Mouse (Mus musculus) cerebellum, postnatal 4 days (tissue): ENCODE measurements around the gene Cntnap2.

ENCODE experiments used
- DNase-seq, 2 experiments: peaks; one replicate each; pipeline ENCODE4 v3.0.0; 2022; ENCODE audit warnings: low spot score in 2 of 2, mixed read lengths in 1 of 2

Gene Cntnap2

GRCm38 (mm10) chr6:47294433-47294832 is 2235.3 kb downstream of the Cntnap2 start:
- DNase-seq, result no peak

DNA sequence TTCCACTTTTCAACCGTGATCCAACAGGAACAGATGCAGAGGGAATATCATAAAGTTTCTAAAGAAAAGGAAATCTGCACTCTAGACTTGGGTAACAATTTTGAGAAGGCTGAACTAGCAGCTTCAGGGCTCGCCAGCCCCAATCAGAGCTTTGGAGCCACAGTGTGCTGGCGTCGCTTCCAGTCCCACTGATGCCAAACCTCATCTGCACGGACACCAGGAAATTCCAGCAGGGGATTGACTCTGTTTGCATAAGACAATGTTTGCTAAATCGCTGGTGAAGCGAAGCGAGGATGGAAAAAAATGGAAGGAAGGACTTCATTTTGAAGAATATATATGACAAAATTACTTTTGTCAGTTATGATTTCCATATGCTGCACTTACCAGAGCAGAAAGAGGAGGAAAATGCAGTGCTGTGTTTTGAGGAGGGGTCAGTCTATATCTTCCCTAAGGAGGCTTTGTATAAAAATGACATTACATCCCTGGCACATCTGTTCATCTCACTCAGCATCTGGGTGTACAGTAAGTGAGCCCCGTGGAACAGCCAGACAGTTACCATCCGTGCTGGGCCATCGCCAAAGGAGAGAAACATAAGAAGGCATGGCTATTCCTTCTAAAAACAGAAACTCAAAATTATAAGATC is 2245.8 kb downstream of the Cntnap2 start:
- DNase-seq, result no peak

GRCm38 (mm10) chr6:47306065-47306798 is 2247.1 kb downstream of the Cntnap2 start:
- DNase-seq, result no peak

- no peak for DNase-seq
Measured at GRCm38 (mm10) chr6:47306954-47307353, 2247.8 kb downstream of the Cntnap2 start.

- DNase-seq, result no peak
Measured at GRCm38 (mm10) chr6:47314507-47315334, 2255.6 kb downstream of the Cntnap2 start.

DNA sequence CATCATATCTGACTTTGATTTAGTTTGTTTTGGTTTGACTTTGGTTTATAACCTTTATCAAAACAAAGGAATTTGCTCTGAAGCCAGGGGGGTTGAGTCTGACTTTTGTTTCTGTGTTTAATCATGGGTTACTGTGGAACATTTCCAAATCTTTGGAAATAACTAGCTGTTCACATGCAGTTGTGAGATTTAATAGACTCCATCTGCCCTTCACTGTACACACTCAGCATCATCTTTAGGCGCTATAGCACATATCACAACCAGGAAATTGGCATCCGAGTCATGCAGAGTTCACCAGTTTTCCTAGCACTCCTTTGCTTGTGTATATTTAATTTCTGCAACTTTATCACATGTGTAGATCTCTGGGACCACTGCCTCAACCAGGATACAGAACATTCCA is 2256.3 kb downstream of the Cntnap2 start:
- no peak for DNase-seq

DNA sequence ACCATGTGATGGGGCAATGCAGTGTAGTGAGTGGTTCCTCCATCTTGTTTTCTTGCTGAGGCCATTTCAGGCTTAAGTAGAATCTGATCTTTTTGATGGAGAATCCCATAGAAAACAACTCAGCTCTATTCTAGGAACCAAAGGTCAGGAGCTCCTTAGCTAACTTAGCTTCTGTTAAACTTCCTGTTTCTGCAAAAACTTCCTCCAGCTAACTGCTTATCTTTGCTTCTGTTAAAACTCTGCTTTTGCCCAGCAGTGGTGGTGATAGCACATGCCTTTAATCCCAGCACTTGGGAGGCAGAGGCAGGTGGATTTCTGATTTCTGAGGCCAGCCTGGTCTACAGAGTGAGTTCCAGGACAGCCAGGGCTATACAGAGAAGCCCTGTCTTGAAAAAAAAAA is 2258.1 kb downstream of the Cntnap2 start:
- no peak for DNase-seq

- no peak for DNase-seq
Measured at GRCm38 (mm10) chr6:47318705-47319104, 2259.5 kb downstream of the Cntnap2 start.

DNA sequence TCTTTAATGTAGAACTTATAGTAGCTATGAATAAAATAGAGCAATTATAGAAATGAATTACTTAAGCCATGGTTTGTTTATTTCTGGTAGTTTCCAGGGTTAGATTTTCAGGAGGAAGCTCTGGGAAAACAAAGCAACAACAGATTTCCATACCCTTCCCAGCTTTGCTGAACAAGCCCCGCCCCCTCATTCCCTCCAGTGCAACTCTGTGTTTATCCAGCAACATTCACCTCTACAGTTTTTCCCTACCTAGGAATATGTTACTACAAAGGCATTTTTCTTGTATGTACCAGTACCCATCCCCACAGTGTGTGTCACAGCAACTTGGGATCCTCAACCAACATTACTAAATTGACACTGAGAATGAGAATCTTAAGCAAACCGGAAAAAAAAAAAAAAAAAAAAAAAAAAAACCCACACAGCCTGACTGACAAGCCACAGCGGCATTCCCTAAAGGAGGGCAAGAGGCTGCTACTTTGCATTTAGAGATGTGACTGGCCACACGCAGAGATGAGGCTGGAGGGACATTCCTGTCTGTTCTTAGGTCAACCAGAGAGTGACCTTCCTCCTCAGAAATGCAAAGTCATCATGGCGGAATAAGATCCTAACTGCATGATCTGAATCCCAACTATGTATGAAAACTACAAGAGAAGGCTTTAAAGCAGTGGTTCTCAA is 2260.3 kb downstream of the Cntnap2 start:
- DNase-seq, result no peak

- DNase-seq, result no peak
Measured at GRCm38 (mm10) chr6:47323169-47323835, 2264.1 kb downstream of the Cntnap2 start.

DNA sequence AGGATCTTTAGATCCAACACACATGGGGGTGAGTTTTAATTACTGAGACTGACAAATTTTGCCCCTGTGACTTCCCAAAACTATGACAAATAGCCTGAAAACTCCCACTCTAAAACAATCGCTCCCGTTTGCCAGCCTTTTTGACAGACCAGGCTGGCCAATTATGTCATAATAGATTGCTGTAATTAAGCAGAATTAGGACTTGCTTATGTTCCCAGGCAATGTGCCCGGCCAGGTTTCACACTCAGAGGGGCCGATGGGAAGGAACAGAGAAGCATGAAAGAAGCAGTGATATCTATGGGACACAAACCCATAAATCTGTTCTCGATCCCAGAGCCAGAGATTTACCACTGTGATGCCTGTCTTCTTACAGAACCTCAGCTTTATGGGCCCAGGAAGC is 2264.7 kb downstream of the Cntnap2 start:
- DNase-seq, result no peak

- no peak for DNase-seq
Measured at GRCm38 (mm10) chr6:47328281-47328680, 2269.1 kb downstream of the Cntnap2 start.

DNA sequence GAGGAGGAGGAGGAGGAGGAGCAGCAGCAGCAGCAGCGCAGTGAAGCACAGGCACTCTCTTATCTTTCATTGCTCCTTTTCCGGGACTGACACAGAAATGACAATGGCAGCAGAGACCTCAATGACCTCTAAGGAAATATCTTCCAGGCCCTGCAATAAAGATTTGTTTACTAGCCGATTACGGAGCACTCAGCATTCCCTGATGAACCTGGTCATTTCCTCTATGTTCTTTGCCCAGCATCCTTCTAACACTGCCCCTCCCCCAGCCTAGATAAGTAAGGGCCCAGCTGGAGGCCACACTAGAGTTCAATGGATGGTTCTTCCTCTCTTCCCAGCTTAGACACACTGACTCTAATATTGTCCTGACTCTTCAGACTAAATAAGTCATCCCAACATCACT is 2270.1 kb downstream of the Cntnap2 start:
- DNase-seq, result no peak

DNA sequence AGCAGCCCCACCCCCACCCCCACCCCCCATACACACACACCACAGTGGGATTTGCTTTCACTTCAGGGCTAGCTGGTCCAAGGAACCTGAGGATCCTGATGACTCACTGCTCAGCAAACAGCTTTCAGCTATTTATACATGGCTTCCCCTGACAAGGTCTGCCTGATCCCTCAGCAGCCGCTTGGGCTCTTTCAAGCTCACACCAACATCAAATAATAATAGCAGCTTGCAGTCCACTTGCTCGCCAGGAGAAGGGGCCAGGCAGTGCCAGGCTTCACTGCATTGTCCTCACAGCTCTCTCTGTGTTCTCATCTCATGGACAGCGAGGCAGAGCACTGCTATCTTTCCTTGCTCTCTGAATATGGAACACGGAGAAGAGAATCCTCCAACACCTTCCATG is 2273.9 kb downstream of the Cntnap2 start:
- no peak for DNase-seq

DNA sequence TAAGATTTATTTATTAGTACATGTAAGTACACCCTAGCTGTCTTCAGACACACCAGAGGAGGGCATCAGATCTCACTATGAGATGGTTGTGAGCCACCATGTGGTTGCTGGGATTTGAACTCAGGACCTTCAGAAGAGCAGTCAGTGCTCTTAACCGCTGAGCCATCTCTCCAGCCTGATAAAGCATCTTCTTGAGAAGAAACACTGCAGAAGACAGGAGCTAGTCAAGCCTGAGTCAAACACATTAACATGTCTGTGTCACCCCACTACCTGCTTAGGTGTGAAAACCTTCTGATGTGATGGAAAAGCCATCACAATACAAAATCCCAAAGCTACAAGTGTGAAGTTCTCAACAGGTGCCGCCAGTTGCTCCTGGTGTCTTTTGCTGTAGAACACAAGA is 2275.2 kb downstream of the Cntnap2 start:
- no peak for DNase-seq

- no peak for DNase-seq
Measured at GRCm38 (mm10) chr6:47337300-47337699, 2278.1 kb downstream of the Cntnap2 start.

DNA sequence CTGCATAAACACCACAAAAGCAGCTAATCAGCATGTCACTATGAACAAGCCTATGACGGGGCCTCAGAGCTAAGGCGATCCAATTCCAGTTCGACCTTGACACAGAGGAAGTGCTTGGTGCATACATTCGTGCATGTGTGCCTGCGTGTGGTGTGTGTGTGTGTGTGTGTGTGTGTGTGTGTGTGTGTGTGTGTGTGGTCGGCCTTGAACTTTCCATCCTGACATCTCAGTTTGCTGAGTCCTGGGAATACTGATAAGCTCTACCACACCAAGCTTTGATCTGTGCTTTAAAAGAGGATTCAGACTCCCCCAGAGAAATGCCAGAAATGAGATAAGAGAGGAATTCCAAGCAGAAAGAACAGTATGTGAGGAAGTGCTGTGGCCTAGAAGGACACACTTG is 2279.0 kb downstream of the Cntnap2 start:
- no peak for DNase-seq

GRCm38 (mm10) chr6:47340813-47341502 is 2281.8 kb downstream of the Cntnap2 start:
- DNase-seq, result no peak

DNA sequence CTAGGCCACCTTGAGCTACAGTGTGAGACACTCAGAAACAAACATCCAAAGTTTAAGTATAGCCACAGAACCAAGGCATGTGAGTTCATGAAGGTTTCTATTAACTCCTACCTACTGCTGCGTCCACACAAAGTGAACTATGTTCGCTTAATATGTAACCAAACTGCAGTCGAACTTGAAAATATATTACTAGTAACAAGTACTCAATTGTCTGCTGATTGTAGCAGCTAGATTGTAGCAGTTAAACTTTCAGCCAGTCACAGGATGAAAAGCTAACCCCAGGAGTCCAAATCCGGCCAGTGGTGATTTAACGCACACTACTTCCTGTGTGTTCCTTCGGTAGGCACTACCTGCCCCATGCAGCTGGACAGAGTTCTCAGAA is 2282.3 kb downstream of the Cntnap2 start:
- no peak for DNase-seq

DNA sequence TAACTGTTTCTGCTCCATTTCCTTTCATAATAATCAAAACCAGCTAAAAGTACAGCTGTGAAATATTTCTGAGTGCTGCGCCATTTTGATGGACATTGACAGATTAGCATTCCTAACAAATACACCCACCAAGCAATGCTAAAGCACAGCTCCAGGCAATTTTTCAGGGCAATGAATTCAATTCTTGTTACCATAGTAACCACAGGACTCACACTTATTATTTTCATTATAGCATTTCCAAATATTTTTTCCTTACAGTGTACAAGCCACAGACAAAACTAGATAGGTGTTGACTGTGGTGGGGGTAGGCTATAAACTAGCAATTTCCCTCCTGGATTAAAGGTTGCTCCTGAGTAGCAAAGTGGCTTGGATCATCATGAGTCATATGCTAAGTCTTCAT is 2284.1 kb downstream of the Cntnap2 start:
- DNase-seq, result no peak

DNA sequence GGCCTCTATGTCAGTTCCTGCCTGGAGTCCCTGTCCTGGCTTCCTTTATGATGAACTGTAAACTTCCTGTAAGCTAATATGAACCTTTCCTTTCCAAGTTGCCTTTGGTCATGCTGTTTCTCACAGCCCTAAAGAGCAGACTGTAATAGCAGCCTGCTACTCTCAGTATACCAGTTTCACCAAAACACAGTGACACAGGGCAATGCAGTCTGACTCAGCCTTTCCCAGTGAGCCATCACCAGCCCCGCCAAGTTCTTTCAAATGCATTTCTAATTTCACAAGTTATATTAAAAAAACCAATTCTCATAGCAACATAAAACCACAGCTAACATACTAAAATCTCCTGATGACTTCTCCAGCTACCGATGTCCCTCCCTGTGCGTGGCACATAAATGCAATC is 2285.5 kb downstream of the Cntnap2 start:
- DNase-seq, result no peak
